Mouse (Mus musculus): ENCODE measurements around the gene Cobll1.

The Cobll1 gene

DNA sequence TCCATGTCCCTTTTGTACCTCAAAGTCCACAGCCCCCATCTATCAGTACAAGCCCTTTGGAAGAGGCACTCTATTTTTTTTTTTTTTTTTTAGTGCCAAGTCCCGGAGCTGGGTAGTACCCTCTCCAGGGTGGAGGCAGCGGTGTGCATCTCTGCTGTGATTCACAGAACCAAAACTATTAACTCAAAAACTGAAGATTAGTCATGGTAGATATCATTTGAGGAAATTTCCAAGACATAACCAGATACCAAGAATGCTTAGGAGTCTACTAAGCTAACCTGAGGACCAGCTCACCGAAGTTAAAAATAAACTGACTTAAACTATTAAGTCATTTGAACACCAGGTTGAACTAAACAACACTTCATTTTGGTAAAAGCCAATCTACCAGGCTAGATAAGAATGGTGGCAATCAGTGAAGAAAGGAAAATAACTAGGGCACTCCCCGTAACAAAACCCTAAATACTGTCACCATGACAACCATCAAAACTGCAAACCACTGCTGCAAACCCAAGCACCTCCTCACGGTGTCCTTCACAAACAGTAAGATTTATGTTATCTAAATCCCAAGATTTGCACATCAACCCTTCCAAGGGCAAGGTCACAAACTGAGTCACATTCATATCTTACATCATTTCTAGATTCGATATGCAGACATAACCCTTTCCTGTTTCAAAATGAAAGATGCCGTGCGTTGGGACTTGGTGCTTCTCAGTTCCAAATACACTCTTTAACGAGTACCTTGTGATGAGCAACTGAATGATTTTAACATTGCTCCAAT, 43.8 kb downstream of the Cobll1 start:
- DNase-seq = no peak

DNA sequence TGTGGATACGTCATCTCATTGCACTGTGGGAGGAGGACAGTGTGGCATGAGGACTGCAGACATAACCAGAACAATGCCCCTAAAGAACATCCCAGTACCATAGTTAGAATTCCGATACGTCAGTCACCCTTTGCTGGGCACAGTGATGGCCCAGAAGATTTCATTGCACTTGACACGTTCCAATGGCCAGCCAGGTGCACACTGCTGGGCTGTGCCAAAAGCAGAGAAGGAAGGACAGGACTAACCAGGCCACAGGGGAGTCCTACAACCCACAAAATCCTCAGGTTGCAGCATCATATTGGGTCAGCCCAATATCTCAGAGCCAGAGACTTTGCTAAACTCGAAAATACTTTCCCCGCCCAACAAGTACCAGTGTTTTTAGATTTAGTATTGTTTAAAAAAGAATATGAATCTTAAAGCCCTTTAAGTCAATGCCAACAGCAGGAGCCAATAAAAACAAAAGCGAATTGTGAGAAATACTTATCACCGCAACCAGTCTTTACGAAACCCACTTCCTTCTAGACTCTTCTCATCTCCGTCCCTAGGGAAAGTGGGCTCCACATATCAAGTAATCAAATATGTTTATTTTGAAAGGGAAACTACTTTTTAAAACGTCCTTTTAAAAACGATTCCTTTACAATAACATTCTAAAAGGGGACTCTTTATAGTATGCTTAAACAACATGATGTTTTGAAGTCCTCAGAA, 46.0 kb downstream of the Cobll1 start:
- no peak for DNase-seq

DNA sequence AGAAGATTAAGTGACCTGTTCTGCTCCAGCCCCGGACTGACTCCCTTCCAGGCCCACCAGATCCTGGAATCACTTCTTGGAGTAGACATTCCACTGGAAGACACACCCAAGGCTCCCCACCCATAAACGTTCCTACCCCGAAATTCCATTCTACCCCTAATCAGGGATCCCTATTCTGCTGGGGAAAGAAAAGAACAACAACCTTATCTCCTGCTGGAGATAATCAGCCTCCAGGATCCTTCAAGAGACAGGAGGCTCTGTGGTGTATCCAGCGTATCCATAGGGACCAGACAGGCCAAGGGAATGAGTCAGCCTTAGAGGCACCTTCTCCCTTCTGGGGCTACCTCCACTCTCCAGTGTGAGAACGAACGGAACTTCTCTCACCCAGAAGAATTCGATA, 47.8 kb downstream of the Cobll1 start:
- no peak for DNase-seq

DNA sequence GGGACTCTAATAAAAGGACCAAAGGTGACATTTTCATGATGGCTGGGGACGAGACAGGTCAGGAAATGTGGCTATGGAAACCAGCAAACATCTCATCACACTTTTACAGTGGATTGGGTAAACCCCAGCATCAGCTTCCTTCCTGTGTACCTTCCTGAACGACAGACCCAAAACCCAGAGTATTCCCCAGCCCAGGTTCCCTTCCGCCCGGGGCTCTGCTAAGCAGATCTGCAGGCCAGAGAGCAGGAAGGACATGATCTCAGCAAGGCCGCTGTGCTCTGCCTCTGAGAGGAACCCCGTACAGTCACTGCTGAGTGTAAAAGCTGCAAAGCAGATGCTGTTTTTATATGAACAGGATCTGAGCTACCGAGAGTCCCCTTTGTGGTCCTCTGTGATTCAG, 49.9 kb downstream of the Cobll1 start:
- DNase-seq = peak; percentile 29

DNA sequence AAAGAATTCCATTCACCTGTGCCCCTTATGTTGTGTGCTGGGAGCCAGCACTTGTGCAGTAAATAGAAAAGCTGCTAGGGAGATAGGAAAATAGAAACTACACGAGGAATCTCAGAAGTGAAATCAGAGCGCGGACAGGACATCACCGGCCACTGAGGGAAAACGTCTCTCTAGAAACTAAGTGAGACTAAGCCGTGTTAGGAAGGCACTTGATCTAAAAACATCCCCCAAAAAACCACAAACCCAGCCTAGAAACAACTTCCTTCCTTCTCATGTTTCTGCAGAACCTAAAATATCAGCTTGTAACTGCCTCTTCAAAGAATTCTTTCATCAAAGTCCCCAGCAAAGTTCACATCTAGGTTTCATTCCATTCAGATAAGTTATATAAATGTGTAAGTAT, 50.6 kb downstream of the Cobll1 start:
- DNase-seq = no peak

DNA sequence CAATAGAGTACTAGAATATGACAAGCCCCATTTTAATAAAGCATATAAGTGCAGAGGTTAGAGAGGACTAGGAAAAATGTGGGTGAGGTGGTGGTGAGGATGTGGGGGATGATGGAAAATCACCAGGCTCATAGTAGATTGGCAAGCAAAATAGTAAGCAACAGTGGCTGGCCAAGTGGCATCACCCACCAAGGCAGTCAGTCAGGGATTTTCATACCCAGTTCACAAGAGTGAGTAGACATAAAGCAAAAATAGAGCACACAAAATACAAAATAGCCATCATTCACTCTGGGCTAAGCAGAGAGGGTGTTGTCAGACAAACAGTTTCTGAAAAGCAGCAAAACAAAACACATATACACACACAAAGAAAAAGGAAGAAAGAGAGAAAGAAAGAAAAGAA, 51.6 kb downstream of the Cobll1 start:
- DNase-seq = no peak

DNA sequence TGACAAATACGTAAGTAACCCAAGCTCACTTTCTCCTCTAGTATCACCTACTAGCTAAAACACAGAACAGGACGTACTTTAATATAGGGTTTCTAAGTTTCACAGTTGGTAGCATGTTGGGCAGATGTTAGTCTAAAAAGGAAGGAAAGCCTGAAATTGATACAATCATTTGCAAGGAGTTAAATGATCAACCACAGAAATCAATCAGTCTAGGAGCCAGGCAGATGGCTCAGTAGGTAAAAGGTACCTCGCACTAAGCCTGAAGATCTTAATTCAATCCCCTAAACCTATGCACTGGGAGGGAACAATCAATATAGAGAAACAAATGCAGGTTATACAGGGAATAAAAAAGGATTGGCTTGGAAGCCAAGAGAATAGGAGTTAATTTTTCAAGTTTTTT, 52.0 kb downstream of the Cobll1 start:
- DNase-seq = no peak

DNA sequence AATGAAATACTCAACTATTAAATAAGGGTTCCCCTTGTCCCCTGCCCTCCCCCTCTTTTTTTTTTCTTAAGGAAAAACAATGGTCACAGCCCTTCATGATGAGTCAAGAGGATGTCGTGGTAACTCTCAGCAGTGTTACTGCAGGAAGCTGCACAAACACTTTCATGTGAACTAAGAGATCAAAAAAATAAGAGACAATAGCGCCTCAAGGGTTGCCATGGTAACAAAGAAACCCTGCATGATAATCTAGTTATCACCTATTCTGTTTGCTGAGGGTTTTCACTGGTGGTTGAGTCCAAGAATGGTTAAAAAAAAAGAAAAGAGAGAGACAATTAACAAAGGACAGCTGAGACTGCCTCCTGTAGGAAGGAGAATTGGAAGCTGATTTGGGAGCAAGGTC, 56.5 kb downstream of the Cobll1 start:
- peak; percentile 14 for DNase-seq

DNA sequence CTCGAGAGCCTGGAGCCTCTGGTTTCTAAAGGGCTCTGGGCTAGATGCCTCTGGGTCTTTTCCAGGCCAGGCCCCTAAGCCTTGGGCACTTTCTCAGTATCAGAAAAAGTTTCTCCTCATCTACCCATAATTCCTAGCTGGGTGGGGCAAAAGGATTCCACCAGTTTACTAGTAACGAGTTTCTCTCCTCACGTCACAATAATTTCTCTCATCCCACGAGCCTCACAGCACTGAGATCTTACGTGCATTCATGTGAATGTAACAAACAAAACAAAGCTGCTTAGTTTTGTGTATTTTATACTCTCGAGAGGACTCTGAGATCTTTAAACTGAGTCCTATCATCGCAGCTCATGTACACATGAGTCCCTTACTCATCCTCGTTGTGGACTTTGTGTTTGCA, 57.5 kb downstream of the Cobll1 start:
- no peak for DNase-seq

DNA sequence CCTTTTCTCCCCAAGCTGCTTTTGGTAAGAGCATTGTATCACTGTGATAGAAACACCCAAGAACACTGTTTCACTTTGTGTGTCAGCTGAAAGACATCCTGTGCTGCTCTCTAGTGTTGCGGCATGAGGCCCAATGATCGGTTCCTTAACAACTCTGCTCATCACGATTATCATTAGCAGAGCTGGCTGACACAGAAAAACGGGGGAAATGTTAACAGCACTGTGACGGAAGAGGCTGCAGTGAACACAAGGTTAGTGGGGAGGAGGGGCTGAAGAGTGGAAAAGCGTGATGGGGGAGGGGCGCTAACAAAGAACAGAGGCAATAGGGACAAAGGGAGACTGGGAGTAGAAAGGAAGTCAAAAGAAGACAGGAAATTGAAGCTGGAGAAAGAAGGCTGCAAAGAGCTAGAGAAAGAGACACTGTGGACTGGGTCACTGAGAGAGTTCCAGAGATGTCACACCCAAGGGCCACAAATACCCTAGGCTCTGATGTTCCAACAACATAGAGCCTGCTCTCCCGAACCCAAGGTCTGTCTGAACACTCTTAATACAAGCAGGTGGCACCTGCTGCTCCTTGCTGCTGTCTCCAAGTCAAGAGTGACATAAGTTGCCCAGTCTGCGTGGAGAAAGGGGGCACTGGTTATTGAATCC, 58.0 kb downstream of the Cobll1 start:
- peak; percentile 71 for DNase-seq

DNA sequence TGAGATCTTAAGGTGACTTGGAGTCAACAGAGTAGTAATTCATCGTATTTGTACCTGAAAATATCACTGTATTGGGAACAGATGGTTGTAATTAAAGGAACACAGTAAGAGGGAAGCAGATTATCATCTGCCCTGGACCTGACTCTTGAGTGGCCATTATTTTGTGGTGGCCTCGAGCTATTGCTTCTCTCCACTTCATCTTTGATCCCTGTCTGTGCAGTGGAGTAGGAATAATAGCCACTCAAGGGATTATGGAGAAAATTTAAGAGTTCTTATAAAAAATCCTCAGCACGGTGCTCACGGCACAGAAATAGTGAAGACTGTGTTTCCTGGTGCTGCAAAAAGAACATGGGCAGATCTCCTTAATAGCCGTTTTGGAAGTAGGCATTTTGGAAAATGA, 63.6 kb downstream of the Cobll1 start:
- DNase-seq = no peak

DNA sequence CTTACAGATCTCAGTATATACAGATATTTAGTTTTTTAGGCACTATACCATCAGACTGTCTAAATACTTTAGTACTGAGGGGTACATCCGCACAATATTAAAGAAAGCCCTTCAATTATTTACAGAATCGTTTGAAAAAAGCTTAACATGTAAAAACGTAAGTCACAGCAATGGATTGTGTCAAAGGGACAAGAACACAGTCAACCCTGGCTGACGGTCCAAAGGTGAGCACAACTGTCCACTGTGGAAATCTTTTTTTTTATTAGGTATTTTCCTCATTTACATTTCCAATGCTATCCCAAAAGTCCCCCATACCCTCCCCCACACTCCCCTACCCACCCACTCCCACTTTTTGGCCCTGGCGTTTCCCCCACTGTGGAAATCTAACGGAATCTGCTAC, 67.1 kb downstream of the Cobll1 start:
- no peak for DNase-seq

DNA sequence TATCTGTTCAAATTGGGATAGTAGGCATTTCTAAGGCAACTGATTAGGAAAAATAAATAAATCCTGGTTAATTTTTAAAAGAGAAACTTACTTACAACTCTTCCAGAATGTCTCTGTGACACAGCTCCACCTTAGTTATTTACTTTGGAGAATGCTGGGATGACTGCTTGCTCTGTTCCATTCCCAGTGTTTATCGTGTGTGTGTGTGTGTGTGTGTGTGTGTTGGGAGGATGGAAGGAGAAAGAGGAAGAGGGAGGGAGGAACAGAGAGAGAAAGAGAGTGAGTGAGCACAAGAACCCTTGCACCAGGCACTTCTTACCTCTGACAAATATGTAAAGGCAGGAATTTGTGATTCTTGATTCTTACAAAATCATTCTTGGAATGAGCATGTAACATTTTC, 67.7 kb downstream of the Cobll1 start:
- no peak for DNase-seq

DNA sequence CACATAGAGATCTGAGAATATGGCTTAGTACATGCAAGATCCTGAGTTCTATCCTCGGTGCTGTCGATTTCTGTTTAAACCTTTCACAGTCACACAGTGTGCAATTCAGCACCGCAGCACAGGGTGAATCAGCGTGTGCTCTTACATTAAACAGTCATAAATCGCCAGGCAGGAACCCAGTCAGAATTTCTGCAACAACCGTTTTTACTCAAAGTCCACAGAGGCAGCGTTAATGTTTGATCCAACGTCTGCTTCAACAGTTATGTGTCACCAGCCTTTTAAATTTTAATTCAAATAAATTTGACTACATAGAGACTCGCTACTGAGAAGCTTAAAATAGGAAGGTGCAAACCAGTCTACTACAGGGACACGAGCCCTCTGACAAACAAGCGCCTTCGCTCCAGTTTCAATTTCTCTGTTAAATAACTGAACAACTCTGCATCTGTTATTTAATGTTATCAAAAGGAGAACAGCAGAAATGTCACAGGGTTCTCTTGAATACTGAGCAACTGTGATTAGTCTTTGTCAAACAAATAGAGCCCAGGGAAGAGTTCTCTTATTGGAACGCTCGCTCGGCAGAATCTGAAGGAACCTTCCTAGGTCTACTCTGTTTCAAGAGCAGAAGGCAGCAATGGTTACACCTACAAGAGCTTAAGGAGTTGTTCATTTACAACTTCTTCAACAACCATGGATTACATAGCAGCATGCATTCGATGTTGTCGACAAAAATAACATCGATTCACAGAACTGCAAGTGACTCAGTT, 68.3 kb downstream of the Cobll1 start:
- no peak for DNase-seq

DNA sequence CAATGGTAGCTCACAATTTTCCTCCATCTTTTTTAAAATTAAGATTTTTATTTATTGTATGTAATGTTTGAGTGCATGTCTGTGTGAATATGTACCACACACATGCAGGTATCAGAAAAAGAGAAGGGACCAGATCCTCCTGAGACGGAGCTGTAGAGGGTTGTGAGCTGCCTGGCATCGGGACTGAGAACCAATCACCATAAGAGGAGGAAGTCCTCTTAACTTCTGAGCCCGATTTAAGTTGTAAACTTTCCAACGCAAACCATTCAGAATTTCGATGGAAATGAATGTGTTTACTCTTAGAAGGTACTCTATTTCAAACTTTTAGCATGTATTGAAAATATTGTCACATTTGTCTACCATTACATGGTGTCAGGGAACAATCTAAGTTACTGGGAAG, 68.9 kb downstream of the Cobll1 start:
- DNase-seq = no peak

DNA sequence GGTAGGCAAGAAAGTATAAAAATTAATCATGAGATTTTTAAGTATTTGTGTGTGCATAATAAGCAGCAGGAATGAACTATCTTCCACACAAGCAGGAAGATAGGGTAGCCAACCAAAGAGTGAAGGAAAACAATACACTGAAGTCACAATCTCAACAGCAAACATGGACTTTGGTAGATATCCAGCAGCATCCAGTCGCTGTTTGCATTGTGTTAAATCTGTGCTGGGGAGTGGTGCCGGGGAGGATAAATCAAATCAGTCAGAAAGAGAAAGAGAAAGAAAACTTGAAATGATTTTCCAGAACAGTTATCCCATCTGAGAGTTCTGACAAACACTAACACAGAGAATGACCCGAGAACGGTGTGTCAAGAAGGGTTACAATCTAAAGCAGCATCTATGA, 75.2 kb downstream of the Cobll1 start:
- no peak for DNase-seq

DNA sequence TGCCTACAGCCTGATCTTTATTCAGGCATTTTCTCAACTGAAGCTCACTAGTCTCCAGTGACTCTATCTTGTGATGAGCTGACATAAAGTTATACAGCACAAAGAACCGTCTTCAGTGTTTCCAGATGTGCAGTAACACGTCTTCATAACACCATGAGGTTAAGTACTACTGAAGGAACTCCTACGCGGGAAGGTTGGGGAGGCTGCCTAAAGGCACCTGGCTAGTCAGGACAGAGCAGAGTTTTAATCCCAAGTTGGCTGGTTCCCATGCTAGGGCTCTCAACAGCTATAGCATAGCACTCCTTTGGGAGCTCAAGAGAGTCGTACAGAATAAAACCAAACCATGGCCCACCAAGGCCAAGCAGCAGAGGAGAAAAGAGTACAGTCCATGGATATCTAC, 76.6 kb downstream of the Cobll1 start:
- DNase-seq = no peak

DNA sequence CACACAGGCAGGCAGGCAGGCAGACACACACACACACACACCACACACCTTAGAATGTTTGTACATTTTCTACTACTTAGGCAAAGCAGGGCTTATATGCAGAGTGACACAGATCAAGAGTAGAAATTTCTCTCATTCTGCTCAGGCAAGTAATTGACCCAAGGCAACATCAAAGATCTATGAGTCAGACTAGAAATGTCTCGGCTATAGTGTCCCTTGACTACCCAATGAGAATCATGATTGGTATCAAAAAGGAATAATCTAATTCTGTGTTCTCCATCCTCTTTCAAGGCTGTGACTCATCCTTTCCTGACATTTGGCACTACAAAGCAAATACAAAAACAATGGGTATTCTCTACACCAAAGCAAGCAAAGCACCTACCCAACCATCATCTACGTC, 77.5 kb downstream of the Cobll1 start:
- DNase-seq = no peak

DNA sequence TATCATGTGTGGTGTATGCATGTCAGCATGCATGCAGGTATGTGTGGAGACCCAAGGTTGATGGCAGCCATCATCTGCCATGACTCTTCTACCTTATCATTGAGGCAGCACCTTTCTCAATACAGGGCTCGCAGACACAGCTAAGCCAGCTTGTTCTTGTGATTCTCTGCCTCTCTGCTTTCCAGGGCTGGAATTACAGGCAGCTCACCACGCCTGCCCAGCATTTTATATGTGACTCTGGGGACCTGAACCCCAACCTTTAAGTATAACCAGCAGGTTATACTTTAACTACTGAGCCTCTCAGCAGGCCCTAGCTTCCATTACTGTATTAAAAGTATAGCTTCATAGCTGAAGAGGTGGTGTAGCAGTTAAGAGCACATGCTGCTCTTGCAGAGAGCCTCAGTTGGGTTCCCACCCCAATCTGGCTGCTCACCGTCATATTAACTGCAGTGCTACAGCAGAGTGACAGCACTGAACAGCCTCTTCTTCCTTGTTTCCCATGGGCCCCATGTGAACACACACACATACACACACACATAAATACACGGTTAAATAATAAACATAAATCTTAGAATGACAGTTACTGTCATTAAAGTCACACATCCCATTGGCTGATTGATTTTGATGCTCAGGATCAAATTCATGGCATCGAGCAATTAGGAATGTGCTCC, 81.1 kb downstream of the Cobll1 start:
- no peak for DNase-seq

DNA sequence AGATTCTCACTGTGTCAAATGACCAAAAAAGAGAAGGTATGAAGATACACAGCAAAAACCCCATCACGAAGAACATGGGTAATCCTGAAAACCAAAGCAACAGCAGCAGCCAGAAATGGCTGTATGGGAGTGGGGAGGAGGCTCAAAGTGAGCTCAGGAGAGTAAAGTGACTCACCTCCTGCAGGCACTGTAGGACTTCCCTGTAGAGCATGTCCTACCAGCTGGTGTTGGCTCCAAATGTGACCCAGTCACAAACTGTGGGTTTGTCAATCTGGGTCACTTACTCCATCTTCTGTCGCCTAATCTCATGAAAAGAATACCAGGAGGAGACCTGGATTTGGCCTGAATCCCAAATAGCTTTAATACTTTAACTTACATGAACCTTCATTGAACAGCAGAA, 81.9 kb downstream of the Cobll1 start:
- DNase-seq = no peak

DNA sequence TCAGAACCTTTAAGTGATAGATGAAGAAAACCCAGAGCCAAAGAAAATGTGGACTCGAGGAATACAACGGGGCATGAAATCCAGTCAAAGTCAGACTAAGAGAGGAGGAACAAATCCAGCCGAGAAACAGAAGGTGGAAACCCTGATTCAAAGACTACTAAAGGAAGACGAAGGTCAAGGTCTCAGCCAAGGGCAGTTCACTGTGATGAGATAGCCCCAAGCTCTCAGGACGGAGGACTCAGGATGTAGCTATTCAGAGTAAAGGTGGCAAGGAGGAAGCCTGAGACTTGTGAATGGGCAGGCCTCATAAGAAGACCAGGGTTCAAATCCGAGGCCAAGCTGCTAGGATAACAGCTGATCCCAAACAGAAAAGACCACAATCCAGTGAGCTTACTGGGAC, 90.3 kb downstream of the Cobll1 start:
- DNase-seq = no peak

DNA sequence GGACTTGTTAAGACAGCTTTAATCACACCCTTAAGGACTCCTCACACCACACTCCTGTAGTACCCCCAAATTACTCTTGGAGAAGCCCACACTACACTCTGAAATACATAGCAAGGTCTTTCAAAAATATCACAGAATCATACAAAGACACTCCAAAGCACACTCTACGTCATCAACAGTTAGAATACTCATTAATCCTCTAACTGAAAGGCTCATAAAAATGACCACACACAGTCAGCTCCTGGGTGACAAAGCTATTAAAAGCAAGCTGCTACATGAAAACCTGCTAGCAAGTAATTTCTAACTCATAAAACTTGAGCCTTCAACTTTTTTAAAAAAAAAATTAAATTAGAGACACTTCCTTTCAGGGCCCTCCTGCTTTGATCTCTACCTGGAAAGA, 91.8 kb downstream of the Cobll1 start:
- no peak for DNase-seq
